Comparison of ENCODE assay signal across 8 mouse cellular contexts in genomic region chr1:90775477-90776241, GRCm38 (mm10).
DNase-seq lines count a peak whose midpoint lies in the region; ATAC-seq lines count a peak whose summit lies in the region.

No protein-coding gene starts in this region.

- H3K27me3 ChIP-seq in liver, embryonic 11.5 days (replicated peaks; ENCODE audit: control insufficient read depth, insufficient read depth, low read length), result no peaks in the 10 kb centered on the region
- H3K27me3 ChIP-seq in embryonic facial prominence, embryonic 15.5 days, result no peaks in the 10 kb centered on the region
- no peaks in the 10 kb centered on the region for H3K27me3 ChIP-seq in heart, embryonic 14.5 days (ENCODE audit: control insufficient read depth, insufficient read depth, low read length)
- H3K27me3 ChIP-seq in limb, embryonic 12.5 days, result no peaks in the 10 kb centered on the region
- H3K27me3 ChIP-seq in neural tube, embryonic 14.5 days (ENCODE audit: control insufficient read depth, insufficient read depth, low read length), result no peaks in the 10 kb centered on the region

- H3K27ac ChIP-seq in liver, embryonic 11.5 days (ENCODE audit: low read depth, low read length), result no peak overlapping the region
- H3K27ac ChIP-seq in embryonic facial prominence, embryonic 15.5 days (replicated peaks), result peak overlapping the region; percentile 80
- H3K27ac ChIP-seq in heart, embryonic 14.5 days (replicated peaks in 1 of 2; ENCODE audit: control insufficient read depth in 1 of 2, insufficient read depth in 1 of 2, low read depth in 2 of 2, low read length in 2 of 2), result no peak overlapping the region
- peak overlapping the region; percentile 86 for H3K27ac ChIP-seq in limb, embryonic 12.5 days
- peak overlapping the region; percentile 56; the same call in 1 of the 2 replicates for H3K27ac ChIP-seq in neural tube, embryonic 14.5 days (ENCODE audit: low read depth, low read length)

- no peak overlapping the region for H3K9ac ChIP-seq in liver, embryonic 11.5 days (ENCODE audit: low read depth, low read length)
- no peak overlapping the region for H3K9ac ChIP-seq in embryonic facial prominence, embryonic 15.5 days
- no peak overlapping the region for H3K9ac ChIP-seq in heart, embryonic 14.5 days (ENCODE audit: low read length)
- H3K9ac ChIP-seq in limb, embryonic 12.5 days (replicated peaks), result 0 out of 2 replicates have a peak overlapping the region, but pooled peaks have one; percentile 23
- no peak overlapping the region for H3K9ac ChIP-seq in neural tube, embryonic 14.5 days (replicated peaks; ENCODE audit: low read depth, low read length)

- no peaks in the 10 kb centered on the region for H3K36me3 ChIP-seq in liver, embryonic 11.5 days (ENCODE audit: control insufficient read depth, insufficient read depth, low read length)
- peaks cover 68% of the 10 kb centered on the region for H3K36me3 ChIP-seq in embryonic facial prominence, embryonic 15.5 days
- H3K36me3 ChIP-seq in heart, embryonic 14.5 days (ENCODE audit: control insufficient read depth, insufficient read depth, low read length), result 0 out of 2 replicates have a peak, but pooled peaks cover 8% of the 10 kb centered on the region
- H3K36me3 ChIP-seq in limb, embryonic 12.5 days, result peaks cover 42% of the 10 kb centered on the region
- H3K36me3 ChIP-seq in neural tube, embryonic 14.5 days (ENCODE audit: control insufficient read depth, insufficient read depth, low read length), result no peaks in the 10 kb centered on the region

- H3K9me3 ChIP-seq in liver, embryonic 11.5 days (ENCODE audit: control insufficient read depth, low read length), result no peaks in the 10 kb centered on the region
- H3K9me3 ChIP-seq in embryonic facial prominence, embryonic 15.5 days (replicated peaks), result no peaks in the 10 kb centered on the region
- no peaks in the 10 kb centered on the region for H3K9me3 ChIP-seq in heart, embryonic 14.5 days (ENCODE audit: control insufficient read depth, low read length)
- no peaks in the 10 kb centered on the region for H3K9me3 ChIP-seq in limb, embryonic 12.5 days
- H3K9me3 ChIP-seq in neural tube, embryonic 14.5 days (ENCODE audit: control insufficient read depth, low read length), result no peaks in the 10 kb centered on the region

- H3K4me2 ChIP-seq in liver, embryonic 11.5 days, result no peak overlapping the region
- no peak overlapping the region for H3K4me2 ChIP-seq in embryonic facial prominence, embryonic 15.5 days (replicated peaks)
- peak overlapping the region; percentile 23; the same call in 1 of the 2 replicates for H3K4me2 ChIP-seq in heart, embryonic 14.5 days (ENCODE audit: low read length)
- peak overlapping the region; percentile 32 for H3K4me2 ChIP-seq in limb, embryonic 12.5 days
- H3K4me2 ChIP-seq in neural tube, embryonic 14.5 days (ENCODE audit: low read depth, low read length), result no peak overlapping the region

- no peak overlapping the region for H3K4me3 ChIP-seq in liver, embryonic 11.5 days (ENCODE audit: low read depth, low read length)
- H3K4me3 ChIP-seq in embryonic facial prominence, embryonic 15.5 days (replicated peaks), result no peak overlapping the region
- no peak overlapping the region for H3K4me3 ChIP-seq in heart, embryonic 14.5 days (ENCODE audit: control insufficient read depth in 1 of 2, insufficient read depth in 1 of 2, low read depth in 1 of 2, low read length in 2 of 2)
- H3K4me3 ChIP-seq in limb, embryonic 12.5 days (replicated peaks), result no peak overlapping the region
- H3K4me3 ChIP-seq in neural tube, embryonic 14.5 days (ENCODE audit: low read depth, low read length), result no peak overlapping the region

- no peak for ATAC-seq in liver, embryonic 11.5 days (replicated peaks; ENCODE audit: low FRiP score)
- peak; percentile 93 for ATAC-seq in embryonic facial prominence, embryonic 15.5 days (ENCODE audit: insufficient number of reproducible peaks, low FRiP score, low TSS enrichment, low read depth)
- peak; percentile 45; the same call in 1 of the 2 replicates for ATAC-seq in heart, embryonic 14.5 days (ENCODE audit: insufficient number of reproducible peaks, insufficient read depth, low FRiP score, low read depth)
- peak; percentile 96 for ATAC-seq in limb, embryonic 12.5 days (ENCODE audit: insufficient number of reproducible peaks, insufficient read depth, low FRiP score, low TSS enrichment, low read depth)
- peak; percentile 96 for ATAC-seq in neural tube, embryonic 14.5 days (ENCODE audit: low read depth)
- no peak; the same call in 1 of the 2 replicates for ATAC-seq in monocyte, adult 5-6 weeks (replicated peaks; ENCODE audit: insufficient number of reproducible peaks, low FRiP score, low TSS enrichment, poor library complexity, severe bottlenecking)

- 24% methylated on average over 10 of the region's 10 CpGs for WGBS in liver, embryonic 11.5 days
- WGBS in embryonic facial prominence, embryonic 15.5 days, result 8% methylated on average over 10 of the region's 10 CpGs
- WGBS in heart, embryonic 14.5 days, result 26% methylated on average over 10 of the region's 10 CpGs
- 8% methylated on average over 10 of the region's 10 CpGs for whole genome bisulfite sequencing in limb, embryonic 12.5 days
- WGBS in neural tube, embryonic 14.5 days, result 10% methylated on average over 10 of the region's 10 CpGs

- H3K4me1 ChIP-seq in liver, embryonic 11.5 days (replicated peaks; ENCODE audit: control insufficient read depth, insufficient read depth, low read length), result no peaks in the 10 kb centered on the region
- H3K4me1 ChIP-seq in embryonic facial prominence, embryonic 15.5 days, result peaks cover 18% of the 10 kb centered on the region
- H3K4me1 ChIP-seq in heart, embryonic 14.5 days (ENCODE audit: control insufficient read depth in 2 of 2, insufficient read depth in 2 of 2, low read length in 2 of 2), result peaks cover 3% of the 10 kb centered on the region in 2 experiments; a peak in 2 of 4 replicates
- peaks cover 24% of the 10 kb centered on the region for H3K4me1 ChIP-seq in limb, embryonic 12.5 days (replicated peaks)
- no peaks in the 10 kb centered on the region; the same call in 1 of the 2 replicates for H3K4me1 ChIP-seq in neural tube, embryonic 14.5 days (ENCODE audit: control insufficient read depth, insufficient read depth, low read length)

- peak; percentile 36 for DNase-seq in liver
- DNase-seq in liver, embryonic 11.5 days (ENCODE audit: low spot score), result no peak
- no peak for DNase-seq in layer of hippocampus, postnatal 25 days (ENCODE audit: extremely low spot score in 1 of 2, low spot score in 1 of 2)

Comparison
In these comparisons a context has a peak if more than half of its experiments do, and no peak if none do; other contexts are left out.
1. ATAC-seq: peak in embryonic facial prominence, embryonic 15.5 days (single experiment), heart, embryonic 14.5 days (single experiment), limb, embryonic 12.5 days (single experiment) and neural tube, embryonic 14.5 days (single experiment); none in liver, embryonic 11.5 days (single experiment) and monocyte, adult 5-6 weeks (single experiment).
2. H3K27ac ChIP-seq: peak in embryonic facial prominence, embryonic 15.5 days (single experiment), limb, embryonic 12.5 days (single experiment) and neural tube, embryonic 14.5 days (single experiment); none in liver, embryonic 11.5 days (single experiment) and heart, embryonic 14.5 days (0 of 2).
3. H3K4me2 ChIP-seq: peak in heart, embryonic 14.5 days (single experiment) and limb, embryonic 12.5 days (single experiment); none in liver, embryonic 11.5 days (single experiment), embryonic facial prominence, embryonic 15.5 days (single experiment) and neural tube, embryonic 14.5 days (single experiment).